Mouse (Mus musculus): ENCODE measurements around the gene Carhsp1. TPM values are rescaled to one million over a fixed set of nuclear protein-coding genes. Genes with fewer than 3 reads are reported as not detected.

Gene Carhsp1
- 17.1 to 20.8 TPM (median 18.8 TPM) in 4 replicates for total RNA-seq (2023)

GRCm38 (mm10) chr16:8671551-8672349, at the start of gene Carhsp1:
Gene Carhsp1 (minus strand): TSS chr16:8672155.

GRCm38 (mm10) chr16:8680470-8680869, 8.5 kb upstream of the Carhsp1 start, which contains the start of gene Gm5767:
Gene Gm5767 (plus strand): TSS chr16:8680770.

GRCm38 (mm10) chr16:8637217-8638051, 34.5 kb downstream of the Carhsp1 start, which contains the start of the genes Pmm2 and Tmem186:
Gene Pmm2 (plus strand): TSS chr16:8637674.
Gene Tmem186 (minus strand): TSS chr16:8637712.

Other genes with a start within 250 kb of the Carhsp1 start
- gene Tmem114, start 247.0 kb downstream of the Carhsp1 start, total RNA-seq (2023): not detected in 4 replicates
- gene Mettl22, start 201.4 kb downstream of the Carhsp1 start, total RNA-seq (2023): 18.7 to 23.7 TPM (median 21.8 TPM) in 4 replicates
- gene Abat, start 158.7 kb downstream of the Carhsp1 start, total RNA-seq (2023): not detected in 4 replicates
- 74.3 to 90.7 TPM (median 81.2 TPM) in 4 replicates for gene Pmm2, start 34.5 kb downstream of the Carhsp1 start, total RNA-seq (2023)
- gene Tmem186, start 34.4 kb downstream of the Carhsp1 start, total RNA-seq (2023): 8.8 to 11.2 TPM (median 10.1 TPM) in 4 replicates
- gene Gm5767, start 8.6 kb upstream of the Carhsp1 start, total RNA-seq (2023): not detected in 4 replicates
- 267 to 291 TPM (median 268 TPM) in 4 replicates for gene Usp7, start 120.2 kb upstream of the Carhsp1 start, total RNA-seq (2023)
- gene 1810013L24Rik, start 157.9 kb upstream of the Carhsp1 start, total RNA-seq (2023): 98.7 to 110 TPM (median 104 TPM) in 4 replicates

All from B cell, adult 62 days (primary cell).